Mouse (Mus musculus) kidney, postnatal 25 days (tissue): ENCODE data around the gene Emc10.

Experiments
- DNase-seq, 2 experiments: peaks; one replicate each; pipeline ENCODE4 v3.0.0; 2021; ENCODE audit warnings: mixed read lengths in 2 of 2

Gene Emc10

GRCm38 (mm10) chr7:44484841-44485571, 11.3 kb downstream of the Emc10 start:
- DNase-seq: peak; percentile 74 to 84

- no peak for DNase-seq
Measured at GRCm38 (mm10) chr7:44484109-44484508, 12.2 kb downstream of the Emc10 start.

GRCm38 (mm10) chr7:44482836-44483435, 13.4 kb downstream of the Emc10 start:
- no peak for DNase-seq

GRCm38 (mm10) chr7:44475046-44475614, 21.2 kb downstream of the Emc10 start:
- no peak for DNase-seq

GRCm38 (mm10) chr7:44474419-44474818, 21.9 kb downstream of the Emc10 start:
- DNase-seq: no peak

- DNase-seq: no peak
Measured at GRCm38 (mm10) chr7:44472961-44473646, 23.2 kb downstream of the Emc10 start.

GRCm38 (mm10) chr7:44472558-44472885, 23.8 kb downstream of the Emc10 start:
- DNase-seq: no peak

- no peak for DNase-seq
Measured at GRCm38 (mm10) chr7:44471880-44472557, 24.3 kb downstream of the Emc10 start.

GRCm38 (mm10) chr7:44470696-44471612, 25.4 kb downstream of the Emc10 start:
- DNase-seq: no peak

GRCm38 (mm10) chr7:44469677-44470675, 26.4 kb downstream of the Emc10 start:
- DNase-seq: no peak

- DNase-seq: no peak
Measured at GRCm38 (mm10) chr7:44468644-44469285, 27.6 kb downstream of the Emc10 start.

- peak; percentile 95 to 98 for DNase-seq
Measured at GRCm38 (mm10) chr7:44467811-44468411, 28.4 kb downstream of the Emc10 start, which contains the start of gene Josd2. Gene Josd2 (plus strand): TSS chr7:44467980.

GRCm38 (mm10) chr7:44466888-44467311, 29.4 kb downstream of the Emc10 start:
- DNase-seq: peak in 1 of 2 experiments; percentile 42

GRCm38 (mm10) chr7:44466006-44466887, 30.1 kb downstream of the Emc10 start:
- peak in 1 of 2 experiments; percentile 50 for DNase-seq

GRCm38 (mm10) chr7:44465111-44465510, 31.2 kb downstream of the Emc10 start, which contains the start of gene Aspdh:
Gene Aspdh (plus strand): TSS chr7:44465391.
- peak; percentile 69 to 87 for DNase-seq

- no peak for DNase-seq
Measured at GRCm38 (mm10) chr7:44464511-44464910, 31.8 kb downstream of the Emc10 start.

GRCm38 (mm10) chr7:44463556-44464225, 32.6 kb downstream of the Emc10 start:
- DNase-seq: no peak

GRCm38 (mm10) chr7:44463056-44463425, 33.3 kb downstream of the Emc10 start:
- no peak for DNase-seq
